Mouse (Mus musculus) liver, adult 2 months (tissue): ENCODE results near the gene Ptprs. TPM values are rescaled to one million over a fixed set of nuclear protein-coding genes. Genes with fewer than 3 reads are reported as not detected.

Experiments used
- DNase-seq: peaks from one replicate; pipeline ENCODE4 v3.0.0-alpha.2; 2011; ENCODE audit warnings: low read depth, low spot score; ENCODE audit errors: extremely low read depth
- H3K27ac ChIP-seq: fragments of 200-500 bp; replicated peaks from 2 replicates; pipeline ENCODE4 v1.5.1; 2012; ENCODE audit warnings: low read depth, mild to moderate bottlenecking, control low read depth, inconsistent platforms, low read length; ENCODE audit not compliant: insufficient read depth
- H3K27me3 ChIP-seq: fragments of 200-500 bp; 2 replicates; pipeline ENCODE4 v1.6.1; 2012; ENCODE audit warnings: mild to moderate bottlenecking, moderate library complexity, low read length, inconsistent platforms; ENCODE audit not compliant: control insufficient read depth, insufficient read depth
- H3K36me3 ChIP-seq: fragments of 200-500 bp; 2 replicates; pipeline ENCODE4 v1.6.1; 2012; ENCODE audit warnings: low read length, inconsistent platforms; ENCODE audit not compliant: control insufficient read depth, insufficient read depth
- H3K4me1 ChIP-seq: fragments of 200-500 bp; 2 replicates; pipeline ENCODE4 v1.6.1; 2011; ENCODE audit warnings: low read length; ENCODE audit not compliant: control insufficient read depth, insufficient read depth
- H3K4me3 ChIP-seq: fragments of 200-500 bp; 2 replicates; pipeline ENCODE4 v1.5.1; 2011; ENCODE audit warnings: low read depth, mild to moderate bottlenecking, control low read depth, low read length, moderate library complexity; ENCODE audit not compliant: insufficient read depth
- H3K79me2 ChIP-seq: fragments of 200-500 bp; 2 replicates; pipeline ENCODE4 v1.6.1; 2012; ENCODE audit warnings: inconsistent platforms, mild to moderate bottlenecking, low read length, moderate library complexity; ENCODE audit not compliant: control insufficient read depth, insufficient read depth
- H3K9ac ChIP-seq: fragments of 200-500 bp; 2 replicates; pipeline ENCODE4 v1.6.1; 2012; ENCODE audit warnings: low read depth, mild to moderate bottlenecking, control low read depth, inconsistent platforms, low read length
- CTCF ChIP-seq: fragments of 200-500 bp; IDR thresholded peaks from 2 replicates; pipeline ENCODE4 v1.5.1; 2011; ENCODE audit warnings: low read depth, low read length, control low read depth
- POLR2A ChIP-seq: fragments of 200-500 bp; IDR thresholded peaks from 2 replicates; pipeline ENCODE4 v1.6.1; 2011; ENCODE audit warnings: low read length, control low read depth; ENCODE audit not compliant: insufficient read depth; ENCODE audit errors: extremely low read depth
- WGBS: fragments of 180-500 bp; shearing (Covaris S2); methylation state at CpG from one replicate; pipeline ENCODE4 v1.1.7; 2018; 5-methylcytosine and 5-hydroxymethylcytosine counted together
- polyA plus RNA-seq: library from polyadenylated mRNA; depleted of rRNA; stranded (reverse); fragments of >200 nt; gene quantifications from 2 replicates; pipeline ENCODE4 v1.2.3, GENCODE M21; 2012
- total RNA-seq: library from RNA; depleted of rRNA; stranded (reverse); fragments of >200 nt; gene quantifications from 2 replicates; pipeline ENCODE4 v1.2.3, GENCODE M21; 2014

The Ptprs gene
- total and polyA plus RNA-seq, 2 experiments, result 4.4 to 10.2 TPM

DNA sequence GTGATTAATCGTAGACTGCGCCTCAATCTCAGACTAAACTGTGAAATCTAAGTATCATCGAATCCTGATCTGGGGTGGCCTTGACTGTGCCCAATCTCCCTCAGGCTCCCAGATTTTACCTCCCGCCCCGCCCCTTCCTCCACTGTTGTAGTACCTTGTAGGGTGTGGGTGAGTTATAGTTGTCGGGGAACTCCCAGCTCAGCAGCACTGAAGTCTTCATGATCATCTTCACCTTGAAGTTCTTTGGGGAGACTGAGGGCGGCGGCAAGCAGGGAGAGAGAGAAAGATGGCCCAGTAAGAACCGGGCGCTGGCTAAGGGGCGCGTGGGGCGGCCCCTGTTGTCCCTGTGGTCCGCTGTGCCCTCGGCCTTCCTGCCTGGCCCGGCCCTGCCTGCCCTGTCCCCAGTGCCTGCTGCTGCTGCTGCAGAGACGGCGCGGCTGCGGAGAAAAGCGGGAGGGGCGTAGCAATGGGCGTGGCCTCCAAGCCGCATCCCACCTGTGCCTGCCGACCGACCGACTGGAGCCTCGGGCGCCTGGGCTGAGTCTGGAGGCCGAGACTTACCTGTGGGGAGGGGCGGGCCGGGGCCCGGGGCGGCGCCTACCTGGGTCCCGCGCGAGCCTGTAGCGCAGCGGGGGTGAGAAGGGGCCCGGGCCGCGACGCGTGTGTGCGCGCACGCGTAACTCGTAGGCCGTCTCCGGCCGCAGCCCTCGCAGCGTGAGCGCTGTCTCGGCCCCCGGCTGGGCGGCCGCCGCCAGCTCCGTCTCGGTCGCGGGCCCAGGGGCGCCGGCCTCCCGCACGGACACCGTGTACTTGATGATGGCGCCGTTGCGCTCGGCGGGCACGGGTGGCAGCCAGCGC is 51.3 kb downstream of the Ptprs start:
- TF ChIP-seq POLR2A, result no peak
- no peak for TF ChIP-seq CTCF
- WGBS, result 30% methylated on average over 77 of the region's 77 CpGs
- Histone ChIP-seq H3K79me2 (no peaks in the 10 kb centered on the region), H3K27ac (no peak overlapping the region), H3K27me3 (peaks cover 10% of the 10 kb centered on the region), H3K4me1 (no peaks in the 10 kb centered on the region), H3K4me3 (peak overlapping the region; percentile 42; the same call in 1 of the 2 replicates), H3K36me3 (no peaks in the 10 kb centered on the region), H3K9ac (no peak overlapping the region; the same call in 1 of the 2 replicates)
- DNase-seq, result no peak

DNA sequence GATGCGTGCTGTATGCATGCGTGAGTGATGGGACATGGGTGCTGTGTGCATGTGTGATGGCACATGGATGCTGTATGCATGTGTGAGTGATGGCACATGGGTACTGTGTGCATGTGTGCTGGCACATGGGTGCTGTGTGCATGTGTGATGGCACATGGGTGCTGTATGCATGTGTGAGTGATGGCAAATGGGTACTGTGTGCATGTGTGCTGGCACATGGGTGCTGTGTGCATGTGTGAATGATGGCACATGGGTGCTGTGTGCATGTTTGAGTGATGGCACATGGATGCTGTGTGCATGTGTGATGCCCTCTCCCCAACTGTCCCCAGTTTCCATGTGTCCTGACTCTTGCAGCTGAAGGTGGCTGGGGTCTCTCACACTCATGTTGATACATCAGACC is 56.3 kb downstream of the Ptprs start:
- WGBS, result 94% methylated on average over 2 of the region's 2 CpGs
- H3K36me3 ChIP-seq, result no peaks in the 10 kb centered on the region
- no peak for TF ChIP-seq POLR2A
- TF ChIP-seq CTCF, result no peak

DNA sequence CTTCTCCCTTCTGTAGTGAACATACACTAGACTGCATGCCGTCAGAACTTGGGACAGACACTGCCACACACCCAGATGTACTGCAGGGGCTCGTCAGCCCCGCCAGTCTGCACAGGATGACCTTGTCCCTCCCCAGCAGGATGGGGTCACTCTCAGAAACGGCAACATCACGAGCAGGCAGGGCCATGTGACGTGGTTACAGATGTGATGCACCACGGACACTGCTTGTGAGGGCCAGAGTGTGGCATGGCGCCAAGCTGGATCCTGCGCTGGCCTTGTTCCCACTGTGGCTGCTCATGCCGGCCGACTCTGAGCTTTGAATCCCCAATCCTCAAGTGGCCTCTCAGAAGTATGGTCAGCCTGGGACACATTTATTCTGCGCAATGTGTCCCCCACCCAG is 58.0 kb downstream of the Ptprs start:
- H3K9ac ChIP-seq, result no peak overlapping the region
- no peak for DNase-seq
- H3K36me3 ChIP-seq, result no peaks in the 10 kb centered on the region
- no peak overlapping the region for H3K27ac ChIP-seq
- no peaks in the 10 kb centered on the region for H3K27me3 ChIP-seq
- 79% methylated on average over 12 of the region's 12 CpGs for whole genome bisulfite sequencing
- no peaks in the 10 kb centered on the region for H3K79me2 ChIP-seq
- no peak overlapping the region for H3K4me3 ChIP-seq
- no peaks in the 10 kb centered on the region; the same call in 1 of the 2 replicates for H3K4me1 ChIP-seq
- TF ChIP-seq POLR2A, result no peak
- no peak for TF ChIP-seq CTCF

More for the DNA sequence above, 56.3 kb downstream of the Ptprs start:
- peaks cover 2% of the 10 kb centered on the region for H3K27me3 ChIP-seq
- H3K27ac ChIP-seq, result no peak overlapping the region
- H3K79me2 ChIP-seq, result no peaks in the 10 kb centered on the region
- no peaks in the 10 kb centered on the region for H3K4me1 ChIP-seq
- H3K9ac ChIP-seq, result no peak overlapping the region
- no peak for DNase-seq
- H3K4me3 ChIP-seq, result no peak overlapping the region

DNA sequence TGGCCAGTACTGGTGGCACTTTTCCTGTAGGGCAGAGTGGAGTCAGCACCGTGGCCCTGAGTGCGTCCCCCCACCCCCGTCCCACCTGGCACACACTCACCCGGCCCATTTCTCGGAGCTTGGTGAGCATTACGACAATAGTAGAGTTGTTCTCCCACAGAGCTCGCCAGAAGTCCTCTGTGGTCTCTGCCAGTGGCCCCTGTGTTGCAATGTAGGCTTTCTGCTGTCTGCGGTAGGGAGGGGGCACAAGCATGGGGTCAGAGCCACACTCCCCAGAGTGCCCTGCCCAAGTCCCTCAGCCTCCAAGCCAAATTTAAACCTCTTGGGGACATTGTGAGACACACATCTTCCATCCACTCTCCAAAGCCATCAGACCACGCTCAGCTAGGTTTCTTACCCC is 61.5 kb downstream of the Ptprs start:
- no peak for DNase-seq
- no peaks in the 10 kb centered on the region for H3K27me3 ChIP-seq
- H3K9ac ChIP-seq, result no peak overlapping the region
- no peaks in the 10 kb centered on the region for H3K36me3 ChIP-seq
- no peaks in the 10 kb centered on the region for H3K79me2 ChIP-seq
- no peaks in the 10 kb centered on the region; the same call in 1 of the 2 replicates for H3K4me1 ChIP-seq
- H3K4me3 ChIP-seq, result no peak overlapping the region
- no peak overlapping the region for H3K27ac ChIP-seq
- WGBS, result 92% methylated on average over 9 of the region's 9 CpGs
- TF ChIP-seq POLR2A, result no peak
- TF ChIP-seq CTCF, result no peak

DNA sequence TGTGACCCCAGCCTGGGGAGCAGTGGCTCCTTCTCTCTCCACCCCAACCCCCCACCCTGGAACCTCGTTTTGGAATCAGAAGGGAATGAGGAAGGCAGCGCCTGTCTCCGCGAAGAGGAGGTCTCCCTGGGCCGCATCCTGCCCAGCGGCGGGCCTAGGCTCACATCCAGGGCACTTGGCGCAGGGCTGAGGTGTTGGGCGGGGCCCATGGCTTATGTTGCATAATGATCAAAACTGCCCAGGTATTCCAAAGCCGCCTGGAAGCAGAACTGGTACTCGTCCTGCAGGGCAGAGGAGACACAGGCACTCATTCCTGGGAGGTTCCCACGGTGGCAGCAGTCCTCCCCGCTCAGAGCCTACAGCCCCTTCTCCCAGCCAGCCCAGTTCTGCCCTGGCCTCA is 63.2 kb downstream of the Ptprs start:
- H3K36me3 ChIP-seq, result no peaks in the 10 kb centered on the region
- TF ChIP-seq CTCF, result no peak
- no peak for TF ChIP-seq POLR2A
- peak; percentile 67 for DNase-seq

DNA sequence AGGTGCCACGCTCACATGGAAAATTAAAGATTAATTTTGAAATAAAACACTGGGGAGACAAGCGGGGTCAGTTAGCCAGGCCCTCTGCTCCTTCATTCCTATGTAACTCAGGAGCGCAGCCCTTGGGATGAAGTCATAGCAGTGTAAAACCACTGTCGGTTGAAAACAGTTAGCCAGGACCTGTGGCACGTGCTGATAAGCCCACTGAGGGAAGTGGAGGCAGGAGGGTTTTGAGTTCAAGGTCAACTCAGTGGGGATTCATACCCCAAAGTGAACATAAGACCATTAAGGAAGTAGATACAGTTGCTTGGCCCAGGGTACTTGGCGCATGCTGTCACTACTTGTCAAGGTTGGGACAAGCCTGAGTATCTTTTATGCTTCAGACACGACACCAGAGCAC is 64.8 kb downstream of the Ptprs start:
- no peak for TF ChIP-seq CTCF
- 94% methylated on average over 7 of the region's 7 CpGs for WGBS
- Histone ChIP-seq H3K4me3 (no peak overlapping the region), H3K4me1 (peaks cover 7% of the 10 kb centered on the region), H3K9ac (no peak overlapping the region), H3K36me3 (no peaks in the 10 kb centered on the region), H3K27me3 (no peaks in the 10 kb centered on the region), H3K27ac (no peak overlapping the region), H3K79me2 (no peaks in the 10 kb centered on the region)
- DNase-seq, result no peak

More for the DNA sequence above, 63.2 kb downstream of the Ptprs start:
- no peaks in the 10 kb centered on the region for H3K79me2 ChIP-seq
- no peak overlapping the region for H3K27ac ChIP-seq
- peaks cover under 1% of the 10 kb centered on the region; the same call in 1 of the 2 replicates for H3K4me1 ChIP-seq
- no peak overlapping the region for H3K9ac ChIP-seq
- 41% methylated on average over 13 of the region's 13 CpGs for WGBS
- no peak overlapping the region for H3K4me3 ChIP-seq
- H3K27me3 ChIP-seq, result no peaks in the 10 kb centered on the region
